Mouse (Mus musculus): ENCODE measurements around the gene Slc26a9.

Gene Slc26a9

GRCm38 (mm10) chr1:131743868-131744464 is at the start of gene Slc26a9:
TSS of gene Slc26a9 (plus strand) at chr1:131744022.
- no peak for DNase-seq

GRCm38 (mm10) chr1:131695308-131695707 is 48.5 kb upstream of the Slc26a9 start:
- no peak for DNase-seq

DNA sequence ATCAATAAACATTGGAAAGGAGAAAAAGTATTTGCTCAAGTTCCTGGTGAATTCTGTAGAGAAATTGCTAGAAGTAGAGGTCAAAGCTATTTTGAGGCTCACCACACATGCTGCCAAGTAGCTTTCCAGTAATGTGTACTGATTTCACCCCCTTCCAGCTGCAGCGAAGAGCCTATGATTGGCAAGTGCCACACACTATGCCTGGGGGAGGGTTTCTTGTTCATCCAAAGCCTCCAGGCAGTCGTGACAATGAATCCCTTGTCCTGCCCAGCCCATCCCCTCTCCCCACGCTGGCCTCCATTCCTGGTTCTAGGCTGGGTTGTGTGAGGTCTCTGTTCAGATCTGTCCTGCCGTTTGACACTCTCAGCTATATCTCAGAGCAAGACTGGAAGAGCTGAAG is 47.5 kb upstream of the Slc26a9 start:
- no peak for DNase-seq

DNA sequence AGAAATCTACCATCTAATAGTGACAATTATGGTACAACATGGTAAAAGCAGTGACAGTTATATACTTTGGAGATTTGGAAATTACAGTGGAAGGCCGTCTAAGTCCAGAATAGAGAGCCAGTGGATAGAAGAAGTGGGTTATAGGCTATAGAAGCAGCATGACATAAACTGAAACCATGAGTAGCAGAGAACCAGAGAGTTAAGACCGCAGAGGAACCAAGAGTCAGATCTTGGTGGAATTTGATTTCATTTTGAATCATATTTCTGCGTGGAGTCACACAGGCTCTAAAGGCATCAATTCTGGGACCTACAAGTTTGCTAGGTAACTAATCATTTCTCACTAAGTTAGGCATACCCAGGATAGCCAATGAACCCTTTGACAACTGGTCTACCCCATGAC is 45.1 kb upstream of the Slc26a9 start:
- no peak for DNase-seq

GRCm38 (mm10) chr1:131699642-131700041 is 44.2 kb upstream of the Slc26a9 start:
- no peak for DNase-seq

GRCm38 (mm10) chr1:131700447-131700846 is 43.4 kb upstream of the Slc26a9 start:
- DNase-seq: no peak

DNA sequence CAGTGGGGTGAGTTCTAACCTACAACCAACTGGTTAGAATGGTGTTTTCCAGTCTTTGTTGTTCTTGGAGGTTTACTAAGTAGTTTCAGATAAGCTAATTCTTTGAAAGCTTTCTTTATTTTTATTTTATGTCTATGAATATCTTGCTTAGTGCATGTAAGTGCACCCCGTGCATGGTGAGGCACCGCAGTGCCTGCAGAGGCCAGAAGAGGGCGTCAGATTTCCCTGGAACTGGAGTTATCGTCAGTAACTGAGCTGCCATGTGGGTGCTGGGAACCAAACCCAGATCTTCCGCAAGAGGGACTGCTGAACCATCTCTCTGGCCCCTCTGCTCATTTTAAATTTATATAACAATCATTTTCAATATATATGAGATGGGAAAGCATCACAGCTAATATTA is 42.4 kb upstream of the Slc26a9 start:
- no peak for DNase-seq

DNA sequence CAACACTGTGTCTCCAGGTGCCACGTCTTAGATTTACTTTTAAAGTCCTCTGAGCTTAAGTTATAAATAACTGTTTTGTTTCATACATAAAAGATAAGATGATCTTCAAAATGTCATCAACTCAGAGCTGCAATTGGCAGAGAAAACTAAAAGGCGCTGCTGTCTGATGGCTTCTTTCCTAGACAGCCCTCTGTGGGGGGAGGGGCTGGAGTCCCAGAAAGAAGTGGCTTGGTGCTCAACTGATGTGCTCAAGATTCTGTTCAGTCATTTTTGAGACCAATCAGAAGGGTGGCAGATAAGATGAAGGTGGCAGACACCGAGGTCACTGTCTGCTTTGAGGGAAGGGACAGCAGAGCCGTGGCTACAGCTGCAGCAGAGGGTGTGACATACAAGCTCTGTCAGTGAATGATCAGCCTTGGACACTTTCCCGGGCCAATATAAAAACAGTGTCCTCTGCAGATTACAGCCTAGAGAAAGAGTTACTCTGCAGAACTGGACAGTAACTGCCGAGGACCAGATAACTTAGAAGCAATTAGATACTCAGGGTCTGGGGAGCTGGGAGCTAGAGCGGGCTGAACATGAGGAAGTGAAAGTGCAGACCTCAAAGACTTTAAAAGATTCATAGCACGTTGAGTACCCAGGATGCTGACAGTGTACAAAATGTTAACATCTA is 41.6 kb upstream of the Slc26a9 start:
- DNase-seq: no peak

GRCm38 (mm10) chr1:131703482-131703881 is 40.3 kb upstream of the Slc26a9 start:
- no peak for DNase-seq

DNA sequence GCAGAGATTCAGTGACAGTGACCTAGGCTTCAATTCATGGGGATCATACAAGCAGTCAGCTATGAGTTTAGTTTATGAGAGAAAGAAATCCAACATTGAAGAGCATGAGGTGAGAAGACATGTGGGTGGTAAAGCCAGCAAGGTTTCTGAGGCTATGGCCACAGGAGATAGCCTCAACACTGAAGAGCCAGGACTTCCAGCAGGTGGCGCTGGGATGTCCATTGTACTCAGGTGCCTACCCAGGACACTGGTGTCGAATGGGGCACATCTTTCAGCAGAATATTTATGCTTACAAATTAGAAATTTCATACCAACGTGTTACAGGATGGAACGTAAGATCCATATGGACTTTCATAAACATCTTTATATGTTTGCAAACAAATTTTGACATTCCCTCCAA is 35.5 kb upstream of the Slc26a9 start:
- DNase-seq: peak; percentile 20

DNA sequence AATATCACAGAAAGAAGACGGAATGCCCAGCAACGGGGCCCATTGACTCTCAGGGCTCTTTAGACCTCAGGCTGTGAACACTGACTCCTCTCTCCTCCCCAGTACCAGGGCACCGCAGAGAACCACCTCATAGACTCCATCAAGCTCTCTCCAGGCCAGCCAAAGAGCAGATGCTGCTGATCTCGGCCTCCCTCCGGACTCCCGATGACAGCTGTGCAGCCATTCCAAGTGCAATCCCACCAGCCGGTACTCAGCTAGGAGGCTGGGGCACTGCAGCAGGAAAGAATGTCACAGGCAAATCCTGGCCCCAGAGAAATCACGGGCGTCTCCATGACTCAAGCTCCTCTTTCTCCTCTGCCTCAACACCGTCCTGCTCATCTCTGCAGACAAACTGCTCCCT is 32.3 kb upstream of the Slc26a9 start:
- DNase-seq: no peak

DNA sequence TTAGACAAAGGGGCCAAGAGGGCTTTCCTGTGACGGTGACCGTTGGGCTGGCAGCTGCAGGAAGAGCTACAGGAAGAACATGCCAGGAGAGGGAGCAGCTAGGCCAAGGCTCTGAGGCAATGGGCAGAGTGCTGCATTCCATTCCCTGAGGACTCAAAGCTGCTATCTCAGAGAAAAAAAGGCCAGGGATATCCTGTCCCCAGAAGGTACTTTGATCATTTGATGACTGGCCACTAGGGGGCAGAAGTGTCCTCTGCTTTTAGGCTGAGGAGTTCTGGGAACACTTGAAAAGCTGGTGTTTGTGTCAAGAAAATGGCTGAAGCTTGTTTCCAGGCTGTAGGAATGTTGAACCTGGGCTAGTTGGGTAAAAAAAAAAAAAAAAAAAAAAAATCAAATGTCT is 31.4 kb upstream of the Slc26a9 start:
- peak; percentile 73 for DNase-seq

GRCm38 (mm10) chr1:131714388-131715337 is 29.2 kb upstream of the Slc26a9 start:
- DNase-seq: no peak

DNA sequence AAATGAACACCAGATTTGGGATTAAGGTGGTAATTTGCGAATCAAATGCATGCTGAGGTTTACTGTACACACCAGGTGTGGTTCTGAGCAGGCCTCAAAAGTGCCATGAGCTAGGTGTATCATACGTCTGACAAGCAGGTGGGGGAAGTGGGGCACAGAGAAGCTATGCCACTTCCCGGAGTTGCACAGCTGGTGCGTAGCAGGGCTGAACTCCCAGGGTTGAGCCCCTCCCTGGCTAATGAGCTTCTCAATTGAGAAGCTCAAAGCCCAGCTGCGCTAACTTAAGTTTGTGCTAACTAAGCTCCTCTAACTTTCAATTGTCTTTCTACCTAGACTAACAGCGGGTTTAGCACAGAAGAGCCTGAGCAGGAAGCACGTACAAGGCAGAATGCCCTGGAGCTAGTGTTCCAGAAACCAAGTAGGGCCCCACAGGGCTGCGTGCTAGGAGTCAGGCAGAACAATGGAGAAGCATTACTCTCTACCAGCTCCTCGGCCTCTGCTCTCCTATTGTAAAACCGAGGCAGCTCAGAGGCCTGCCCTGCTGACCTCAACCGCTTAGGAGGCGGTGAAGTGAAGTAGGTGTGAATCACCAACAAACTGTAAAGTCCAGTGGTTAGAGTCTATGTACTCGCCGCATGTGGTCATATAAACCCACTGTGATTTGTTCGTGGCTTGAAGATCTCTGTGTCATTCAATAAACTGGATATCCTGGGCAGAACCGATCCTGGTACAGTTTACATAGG is 24.7 kb upstream of the Slc26a9 start:
- DNase-seq: no peak

GRCm38 (mm10) chr1:131721989-131722388 is 21.8 kb upstream of the Slc26a9 start:
- DNase-seq: no peak

DNA sequence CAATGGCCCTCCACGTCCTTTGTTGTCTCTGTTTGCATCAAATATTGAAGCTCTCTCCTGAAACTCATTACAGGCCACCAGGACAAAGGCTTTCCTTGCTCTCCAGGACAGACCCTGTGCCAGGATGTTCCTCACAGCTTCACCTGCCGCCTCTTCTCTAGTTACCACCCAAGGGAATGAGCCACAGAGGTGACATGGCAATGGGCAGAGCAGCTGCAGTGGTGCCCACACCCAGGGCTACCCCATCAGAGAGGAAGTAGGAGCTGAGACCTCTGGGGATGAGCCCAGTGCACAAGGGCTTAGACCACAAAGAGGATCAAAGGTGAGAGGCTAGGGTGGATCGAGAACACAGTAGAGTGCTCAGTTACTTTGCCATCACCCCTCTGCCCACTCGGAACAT is 20.3 kb upstream of the Slc26a9 start:
- no peak for DNase-seq

DNA sequence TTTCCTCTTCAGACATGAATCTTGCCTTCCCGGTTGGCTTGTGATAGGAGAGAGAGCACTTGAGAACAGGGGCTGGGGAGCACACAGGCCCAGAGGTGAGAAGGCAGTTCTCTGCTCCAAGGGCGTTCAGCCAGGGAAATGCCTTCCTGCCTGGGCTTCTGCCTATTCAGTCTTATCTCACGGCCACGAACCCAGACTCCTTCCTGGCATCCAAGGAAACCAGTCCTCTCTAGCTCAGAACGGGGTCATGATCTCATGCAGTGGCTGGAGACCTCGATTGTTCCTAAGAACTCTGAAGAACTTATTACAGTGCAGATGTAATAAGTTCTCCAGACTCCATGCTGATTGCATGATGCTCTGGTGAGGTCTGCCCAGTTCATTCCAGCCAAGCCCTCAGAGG is 17.2 kb upstream of the Slc26a9 start:
- DNase-seq: no peak

DNA sequence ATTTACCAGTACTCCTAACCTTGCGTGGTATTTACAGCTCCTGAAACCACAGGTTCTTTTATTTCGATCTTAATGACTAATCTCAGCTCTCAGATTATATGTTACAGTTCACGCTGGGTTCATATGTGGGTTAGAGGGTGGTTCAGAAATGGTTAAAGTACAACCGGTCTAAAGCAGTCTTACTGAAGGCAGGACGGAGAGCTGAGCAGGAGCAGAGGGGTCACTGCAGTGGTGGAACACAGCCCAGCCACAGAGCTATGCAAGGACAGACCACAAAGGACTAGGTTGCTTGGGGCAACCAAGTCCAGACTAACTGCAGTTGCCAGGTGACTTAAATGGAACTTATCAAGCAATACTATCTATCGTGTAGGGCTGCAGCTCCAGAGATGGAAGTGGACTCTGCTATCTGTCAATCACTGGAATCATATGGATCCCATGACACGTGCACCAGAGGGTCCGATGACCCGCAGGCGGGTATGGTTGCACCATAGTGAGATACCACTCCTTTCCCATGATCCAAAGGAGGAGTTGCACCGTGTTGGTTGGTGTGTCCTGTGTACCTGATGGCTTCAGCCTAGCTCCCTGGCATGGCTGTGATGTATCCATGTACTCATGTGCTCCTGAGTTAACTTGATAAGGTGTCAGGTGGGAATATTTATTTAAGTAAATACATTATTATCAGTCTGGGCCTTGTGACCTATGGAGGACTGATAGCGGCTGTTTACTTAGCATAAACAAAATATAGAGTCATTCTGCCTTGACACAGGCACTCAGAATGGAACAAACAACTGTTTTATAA is 13.0 kb upstream of the Slc26a9 start:
- DNase-seq: no peak

DNA sequence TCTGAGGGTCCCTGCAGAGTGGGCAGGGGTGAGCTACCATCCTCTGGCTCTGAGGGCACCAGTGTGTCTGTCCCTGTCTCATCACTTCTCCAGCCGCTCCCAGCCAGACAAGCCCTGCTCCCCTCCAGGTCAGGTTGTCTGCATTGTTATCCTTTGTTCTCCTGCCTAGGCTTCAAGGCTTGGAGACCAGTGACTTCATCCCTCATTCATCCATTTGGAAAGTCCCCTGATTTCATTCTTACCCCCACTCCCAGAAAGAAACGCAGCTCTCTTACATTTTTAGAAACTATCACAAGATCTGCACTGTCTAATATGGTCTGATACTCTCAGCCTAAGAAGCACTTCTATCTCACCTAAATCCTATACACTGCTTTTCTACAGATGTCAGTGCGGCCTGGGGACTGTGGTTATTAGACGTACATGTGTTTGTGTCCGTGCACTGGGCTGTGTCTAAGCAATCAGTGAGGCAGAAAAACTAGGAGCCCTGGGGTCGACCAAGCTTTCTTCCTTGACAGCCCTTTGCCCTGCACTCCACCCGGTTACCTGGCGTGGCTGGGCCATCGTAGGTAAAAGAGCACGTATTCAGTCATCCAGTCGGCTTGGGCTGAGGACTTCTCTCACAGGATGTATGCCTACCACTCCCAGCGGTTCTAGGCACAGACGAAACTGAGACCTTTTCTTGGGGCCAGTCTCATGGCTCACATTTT is 10.2 kb upstream of the Slc26a9 start:
- DNase-seq: no peak

- no peak for DNase-seq
Measured at GRCm38 (mm10) chr1:131734657-131735273, 9.1 kb upstream of the Slc26a9 start.

GRCm38 (mm10) chr1:131736494-131736893 is 7.3 kb upstream of the Slc26a9 start:
- DNase-seq: no peak

Measured in right cerebral cortex, postnatal 25 days (tissue).